Mouse (Mus musculus) Patski (cell line): Measurements from ENCODE around the gene B3galt1. TPM values are rescaled to one million over a fixed set of nuclear protein-coding genes. Genes with fewer than 3 reads are reported as not detected.

ENCODE experiments used
- ATAC-seq: fragments of 100-300 bp; one replicate; pipeline ENCODE4 v1.8.0; 2021
- CTCF ChIA-PET: fragments of 350-600 bp; sonication (Branson Sonifier 250); formaldehyde crosslinking; loops from one replicate; lab custom pipeline; 2022; ENCODE audit warnings: inconsistent platforms; lab: Charles Lee
- POLR2A ChIA-PET: fragments of 350-600 bp; sonication (Branson Sonifier 250); formaldehyde crosslinking; loops from one replicate; lab custom pipeline; 2022; ENCODE audit warnings: antibody characterized with exemption, inconsistent platforms; lab: Charles Lee
- DNase-seq: peaks from one replicate; pipeline ENCODE4 v3.0.0-alpha.2; 2011; ENCODE audit warnings: low read depth, low spot score
- H3K27me3 ChIP-seq: fragments of 371-371 bp; one replicate; pipeline ENCODE4 v1.5.1; 2021
- CTCF ChIP-seq: fragments of 100-300 bp; IDR thresholded peaks from one replicate; pipeline ENCODE4 v1.5.1; 2021
- in situ Hi-C: fragments of 300-500 bp; cut with MboI; formaldehyde crosslinking; loops from 3 replicates; pipeline ENCODE4 v1.11.1; 2018; ENCODE audit warnings: low pct_unique_long_range_greater_than_20kb, mixed read lengths
- polyA plus RNA-seq: library from polyadenylated mRNA; unstranded; gene quantifications from one replicate; pipeline ENCODE4 v1.2.3, GENCODE M21; 2021

The B3galt1 gene
- polyA plus RNA-seq, 1 experiment from 2014 or later, result 15.4 TPM

DNA sequence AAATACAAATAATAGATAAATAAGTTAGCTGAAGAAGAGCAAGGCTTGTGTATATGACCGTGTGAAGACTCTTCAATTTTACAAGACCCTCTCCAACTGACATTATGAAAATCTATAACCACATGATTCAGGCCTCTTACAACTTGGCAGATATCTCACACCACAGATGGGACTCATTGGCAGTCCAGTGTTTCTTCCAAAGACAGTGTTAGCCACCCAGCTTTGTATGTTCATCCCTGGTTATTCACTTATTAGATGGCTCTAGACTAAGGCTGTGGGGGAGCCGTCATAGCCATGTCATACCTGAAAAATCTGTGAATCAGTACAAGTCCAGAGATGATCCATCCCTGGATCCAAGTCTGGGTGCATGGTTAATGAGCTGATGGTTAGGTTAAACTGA, 463.1 kb downstream of the B3galt1 start:
- ChIA-PET CTCF (interaction anchor here (1.4 to 2.1 kb wide), 2 partner anchors 8 to 11 kb away, joined by 3 to 4 read pairs; no protein-coding TSS in a partner anchor), POLR2A (no interaction called here)
- in situ Hi-C loops, result no loop called here
- H3K27me3 ChIP-seq, result no peaks in the 10 kb centered on the region
- ATAC-seq, result no peak
- DNase-seq, result no peak
- no peak for TF ChIP-seq CTCF

- H3K27me3 ChIP-seq, result no peaks in the 10 kb centered on the region
- no peak for TF ChIP-seq CTCF
- no peak for ATAC-seq
- in situ Hi-C loops, result no loop called here
- no peak for DNase-seq
- POLR2A ChIA-PET, result no interaction called here
- CTCF ChIA-PET, result no interaction called here
Measured at GRCm38 (mm10) chr2:68034711-68035110, 469.0 kb downstream of the B3galt1 start.

GRCm38 (mm10) chr2:68040752-68041151, 475.1 kb downstream of the B3galt1 start:
- ATAC-seq (no peak), DNase-seq (no peak)
- H3K27me3 ChIP-seq, result no peaks in the 10 kb centered on the region
- in situ Hi-C loops, result no loop called here
- TF ChIP-seq CTCF, result no peak
- CTCF ChIA-PET, result interaction anchor here (0.9 kb wide), 1 partner anchor 25 kb away, joined by 3 read pairs; no protein-coding TSS in a partner anchor
- POLR2A ChIA-PET, result no interaction called here

DNA sequence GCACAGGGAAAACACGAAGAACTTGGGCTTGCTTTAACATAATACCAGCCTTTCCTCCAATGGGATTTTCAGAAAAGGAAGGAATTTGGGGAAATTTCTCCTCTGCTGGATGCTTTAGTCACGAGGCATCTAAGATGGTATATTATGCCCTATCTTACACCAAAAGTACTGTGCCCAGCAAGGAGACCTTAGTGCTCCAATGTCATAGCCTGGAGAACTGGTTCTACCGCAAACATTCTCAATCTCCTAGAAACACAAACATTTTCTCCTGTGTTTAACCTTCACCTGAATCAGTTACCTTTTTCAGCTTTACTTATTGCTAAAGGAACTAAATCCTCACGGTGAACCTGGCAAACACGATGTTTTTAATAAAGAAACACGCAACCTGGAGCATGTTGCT, 486.8 kb downstream of the B3galt1 start:
- ATAC-seq (no peak), DNase-seq (no peak)
- POLR2A ChIA-PET, result no interaction called here
- no peaks in the 10 kb centered on the region for H3K27me3 ChIP-seq
- CTCF ChIA-PET, result interaction anchor here (0.6 kb wide), 1 partner anchor 95 kb away, joined by 3 read pairs; no protein-coding TSS in a partner anchor
- no peak for TF ChIP-seq CTCF
- in situ Hi-C loops, result no loop called here

DNA sequence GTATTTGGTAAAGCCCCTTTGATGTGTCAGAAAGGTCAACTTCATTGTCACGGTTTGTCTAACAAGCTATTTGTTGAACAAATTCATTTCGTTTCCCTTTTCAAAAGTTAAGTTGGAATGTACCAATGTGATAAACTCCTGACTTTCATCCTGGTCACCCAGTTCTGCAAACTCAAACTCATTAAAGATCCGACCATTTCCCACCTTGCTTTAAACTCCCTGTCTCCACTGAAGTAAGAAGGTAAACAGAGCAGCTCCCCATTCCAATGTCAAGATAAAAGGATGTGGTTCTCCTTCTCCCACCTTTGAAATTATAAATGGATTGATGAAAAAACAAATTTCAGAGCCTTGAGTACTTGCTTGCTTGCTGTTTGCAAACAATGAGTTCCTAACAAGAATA, 487.6 kb downstream of the B3galt1 start:
- in situ Hi-C loops, result no loop called here
- ChIA-PET CTCF (no interaction called here), POLR2A (no interaction called here)
- ATAC-seq (no peak), DNase-seq (no peak)
- H3K27me3 ChIP-seq, result no peaks in the 10 kb centered on the region
- TF ChIP-seq CTCF, result no peak

- no peak for DNase-seq
Measured at GRCm38 (mm10) chr2:68061341-68061740, 495.7 kb downstream of the B3galt1 start.

GRCm38 (mm10) chr2:68079426-68080360, 514.0 kb downstream of the B3galt1 start:
- ChIA-PET POLR2A (no interaction called here), CTCF (no interaction called here)
- H3K27me3 ChIP-seq, result no peaks in the 10 kb centered on the region
- no peak for TF ChIP-seq CTCF
- ATAC-seq (no peak), DNase-seq (no peak)
- in situ Hi-C loops, result loop anchor here (10.0 kb wide), 1 partner anchor 265 kb away; no protein-coding TSS in a partner anchor

More at GRCm38 (mm10) chr2:68061341-68061740, 495.7 kb downstream of the B3galt1 start:
- no peak for ATAC-seq
- ChIA-PET POLR2A (no interaction called here), CTCF (interaction anchor here (1.7 kb wide), 1 partner anchor 10 kb away, joined by 3 read pairs; no protein-coding TSS in a partner anchor)
- in situ Hi-C loops, result no loop called here
- no peak for TF ChIP-seq CTCF
- no peaks in the 10 kb centered on the region for H3K27me3 ChIP-seq

GRCm38 (mm10) chr2:68080872-68081280, 515.2 kb downstream of the B3galt1 start:
- DNase-seq (no peak), ATAC-seq (no peak)
- H3K27me3 ChIP-seq, result no peaks in the 10 kb centered on the region
- in situ Hi-C loops, result loop anchor here (10.0 kb wide), 1 partner anchor 264 kb away; no protein-coding TSS in a partner anchor
- ChIA-PET CTCF (no interaction called here), POLR2A (no interaction called here)
- no peak for TF ChIP-seq CTCF

GRCm38 (mm10) chr2:68084483-68084882, 518.8 kb downstream of the B3galt1 start:
- TF ChIP-seq CTCF, result no peak
- in situ Hi-C loops, result loop anchor here (10.0 kb wide), 1 partner anchor 260 kb away; no protein-coding TSS in a partner anchor
- no peak for DNase-seq
- ChIA-PET CTCF (no interaction called here), POLR2A (no interaction called here)
- no peak for ATAC-seq
- H3K27me3 ChIP-seq, result no peaks in the 10 kb centered on the region

DNA sequence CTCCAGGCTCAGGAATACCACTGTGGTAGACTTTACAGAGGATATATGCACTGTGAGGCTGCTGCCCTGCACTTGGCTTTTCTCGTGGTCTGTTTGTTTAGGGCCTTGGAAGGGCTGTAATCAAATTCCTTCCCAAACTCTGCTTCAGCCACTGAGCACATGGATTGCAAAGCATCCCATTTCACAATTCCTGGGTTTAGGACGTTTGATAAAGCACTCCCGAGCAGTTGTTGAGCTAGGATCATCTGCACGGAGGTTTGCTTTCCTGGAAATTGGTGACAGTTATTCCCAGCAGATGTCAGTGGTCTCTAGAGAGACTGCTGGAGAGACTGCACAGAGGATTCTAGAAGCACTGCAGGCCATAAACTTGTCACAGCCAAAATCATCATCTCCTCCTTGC, 520.4 kb downstream of the B3galt1 start:
- TF ChIP-seq CTCF, result peak; percentile 57

GRCm38 (mm10) chr2:68091559-68091958, 525.9 kb downstream of the B3galt1 start:
- no peaks in the 10 kb centered on the region for H3K27me3 ChIP-seq
- peak; percentile 46 for DNase-seq
- ATAC-seq, result peak; percentile 75
- ChIA-PET POLR2A (no interaction called here), CTCF (interaction anchor here (1.1 to 1.7 kb wide), 4 partner anchors 9 to 258 kb away, joined by 3 to 4 read pairs (median 3); no protein-coding TSS in a partner anchor)
- in situ Hi-C loops, result no loop called here
- TF ChIP-seq CTCF, result no peak

More for the DNA sequence above, 520.4 kb downstream of the B3galt1 start:
- POLR2A ChIA-PET, result no interaction called here
- in situ Hi-C loops, result loop anchor here (10.0 kb wide), 1 partner anchor 259 kb away; no protein-coding TSS in a partner anchor
- CTCF ChIA-PET, result interaction anchor here (0.8 to 1.4 kb wide), 6 partner anchors 12 to 265 kb away, joined by 3 to 5 read pairs (median 4); no protein-coding TSS in a partner anchor
- no peaks in the 10 kb centered on the region for H3K27me3 ChIP-seq
- DNase-seq (peak; percentile 43), ATAC-seq (peak; percentile 87)
